Mouse (Mus musculus) spleen, postnatal 36 days (tissue): Measurements from ENCODE around the gene Clec4a3.
A peak's percentile ranks its signal among the peaks of the same experiment; 100 is the strongest.
"Not testable (repeated sequence)": the region's sequence is repeated elsewhere in the genome, so short reads cannot be mapped to it uniquely, and the experiment has no call there.

Experiments
- DNase-seq, 2 experiments: peaks; one replicate each; pipeline ENCODE4 v3.0.0; 2022; ENCODE audit warnings: low spot score in 2 of 2, mixed read lengths in 1 of 2

The Clec4a3 gene

GRCm38 (mm10) chr6:122952401-122952800, at the start of gene Clec4a3:
Gene Clec4a3, plus strand, starts transcription at chr6:122952515.
- peak; percentile 59 to 62 for DNase-seq

- DNase-seq: no peak
Measured at GRCm38 (mm10) chr6:122919922-122920321, 32.4 kb upstream of the Clec4a3 start.

- peak; percentile 15 to 45 for DNase-seq
Measured at GRCm38 (mm10) chr6:122921451-122921850, 30.9 kb upstream of the Clec4a3 start, which contains the start of gene Clec4a1. Gene Clec4a1, plus strand, starts transcription at chr6:122921848.

GRCm38 (mm10) chr6:122934845-122935244, 17.5 kb upstream of the Clec4a3 start:
- peak; percentile 24 to 50 for DNase-seq

GRCm38 (mm10) chr6:122939618-122940017, 12.7 kb upstream of the Clec4a3 start:
- DNase-seq: peak; percentile 3 to 22

- no peak for DNase-seq
Measured at GRCm38 (mm10) chr6:122946760-122947159, 5.6 kb upstream of the Clec4a3 start.

- DNase-seq: no peak
Measured at GRCm38 (mm10) chr6:122964562-122964961, 12.2 kb downstream of the Clec4a3 start.

GRCm38 (mm10) chr6:122969048-122969447, 16.7 kb downstream of the Clec4a3 start:
- DNase-seq: no peak

- no peak for DNase-seq
Measured at GRCm38 (mm10) chr6:122989876-122990437, 37.6 kb downstream of the Clec4a3 start, which contains the start of gene Clec4a4. Gene Clec4a4, plus strand, starts transcription at chr6:122990367.

- not testable (repeated sequence) for DNase-seq
Measured at GRCm38 (mm10) chr6:123004696-123005095, 52.4 kb downstream of the Clec4a3 start.

- DNase-seq: no peak
Measured at GRCm38 (mm10) chr6:123005591-123005990, 53.3 kb downstream of the Clec4a3 start.
